Mouse (Mus musculus): Measurements from ENCODE around the gene Insig1.

The Insig1 gene

DNA sequence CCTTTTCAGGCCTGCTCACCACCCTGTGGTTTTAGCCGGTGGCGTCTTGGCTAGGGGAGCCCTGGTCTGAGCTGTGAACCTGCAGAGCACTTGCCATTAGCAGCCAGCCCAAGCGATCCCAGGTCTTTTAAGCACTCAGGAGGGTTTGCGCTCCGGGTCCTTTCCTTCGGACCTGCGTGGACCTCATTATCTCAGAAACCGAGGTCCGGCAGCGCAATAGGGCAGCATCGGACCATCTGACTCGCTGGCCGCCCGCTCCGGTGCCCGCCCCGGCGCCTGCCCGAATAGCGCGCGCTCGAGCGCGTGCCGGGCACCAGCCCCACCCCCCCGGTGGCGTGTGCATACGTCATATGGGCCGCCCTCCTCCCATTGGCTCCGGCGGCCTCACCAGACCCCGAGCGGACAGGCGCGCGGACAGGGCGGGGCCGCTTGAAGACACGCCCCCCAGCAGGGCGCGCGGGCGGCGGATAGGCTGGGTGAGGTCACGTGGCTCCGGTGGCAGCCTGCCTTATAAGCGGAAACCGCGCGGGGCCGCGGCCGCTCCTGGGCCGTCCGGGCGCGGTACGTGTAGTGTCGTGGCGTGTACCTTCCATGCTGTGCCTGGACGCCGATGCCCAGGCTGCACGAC, at the start of gene Insig1:
TSS of gene Insig1 (plus strand) at position 536 of the 628 bp plus-strand sequence.
- peak; percentile 98 for DNase-seq (ENCODE audit: low spot score in 2 of 2)

DNA sequence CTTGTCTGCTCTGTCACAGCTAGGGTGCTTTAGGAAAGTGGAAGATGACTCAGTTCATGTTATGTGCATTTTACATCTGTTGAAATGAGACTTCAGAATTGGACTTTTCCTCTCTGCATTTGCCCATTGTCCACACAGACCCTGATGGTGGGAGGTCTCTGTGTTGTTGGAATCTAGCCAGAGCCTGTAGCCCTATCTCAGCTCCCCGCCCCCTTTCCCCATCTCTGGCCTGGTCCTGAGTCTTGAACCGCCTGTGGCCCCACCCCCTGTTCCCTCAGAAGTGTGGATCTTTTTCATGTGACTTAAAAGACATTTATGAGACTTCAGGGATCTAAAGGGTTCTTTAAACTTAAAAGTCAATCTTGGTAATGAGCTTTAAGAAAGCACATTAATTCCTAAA, 47.7 kb upstream of the Insig1 start:
- DNase-seq (ENCODE audit: low spot score in 2 of 2): no peak

DNA sequence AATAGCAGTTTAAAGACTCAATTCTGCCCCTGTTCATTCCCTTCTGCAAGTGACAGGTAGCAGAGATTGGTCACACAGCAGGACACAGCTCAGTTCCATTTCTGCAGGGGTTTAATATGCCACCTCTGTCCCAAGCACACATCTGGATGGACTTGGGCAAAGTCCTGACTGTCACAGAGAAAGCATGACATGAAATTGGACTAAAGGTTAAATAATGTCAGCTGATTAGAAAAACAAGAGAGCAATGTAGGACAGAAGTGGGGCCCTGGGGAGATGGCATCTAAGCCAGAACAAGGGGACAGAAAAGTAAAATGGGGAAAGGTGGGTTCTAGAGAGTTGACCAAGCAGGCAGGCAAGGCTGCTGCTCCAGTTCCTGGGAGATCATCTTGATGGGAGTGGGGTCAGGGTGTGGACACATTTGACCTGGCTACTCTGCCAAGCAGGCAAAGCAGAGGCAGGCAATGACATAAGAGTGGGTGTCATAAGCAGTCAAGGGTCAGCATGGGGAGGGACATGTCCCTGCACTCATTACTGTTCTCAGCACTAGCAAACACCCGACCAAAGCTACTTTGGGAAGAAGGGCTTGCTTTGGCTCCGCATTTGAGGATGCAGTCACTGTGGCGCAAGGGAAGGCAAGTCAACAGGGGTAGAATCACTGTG, 39.5 kb upstream of the Insig1 start:
- DNase-seq (ENCODE audit: low spot score in 2 of 2): no peak

DNA sequence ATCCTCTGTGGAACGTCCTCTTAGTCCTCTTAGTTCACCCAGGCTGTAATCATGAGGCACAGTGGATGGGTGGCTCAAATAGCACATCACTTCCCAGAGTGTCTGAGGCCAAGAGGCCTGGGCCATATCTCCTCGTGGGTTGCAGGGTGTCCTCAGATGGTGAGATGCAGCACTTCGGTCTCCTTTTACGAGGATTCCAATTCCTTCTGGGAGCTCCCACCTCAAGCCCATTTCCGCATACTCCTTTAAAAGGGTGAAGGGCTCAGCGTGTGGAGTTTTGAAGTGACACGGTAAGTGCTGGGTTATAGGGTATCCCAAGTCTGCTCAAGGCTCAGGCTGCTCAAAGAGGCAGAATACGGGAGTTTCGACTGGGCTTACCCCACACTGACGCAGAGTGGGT, 38.3 kb upstream of the Insig1 start:
- no peak for DNase-seq (ENCODE audit: low spot score in 2 of 2)

DNA sequence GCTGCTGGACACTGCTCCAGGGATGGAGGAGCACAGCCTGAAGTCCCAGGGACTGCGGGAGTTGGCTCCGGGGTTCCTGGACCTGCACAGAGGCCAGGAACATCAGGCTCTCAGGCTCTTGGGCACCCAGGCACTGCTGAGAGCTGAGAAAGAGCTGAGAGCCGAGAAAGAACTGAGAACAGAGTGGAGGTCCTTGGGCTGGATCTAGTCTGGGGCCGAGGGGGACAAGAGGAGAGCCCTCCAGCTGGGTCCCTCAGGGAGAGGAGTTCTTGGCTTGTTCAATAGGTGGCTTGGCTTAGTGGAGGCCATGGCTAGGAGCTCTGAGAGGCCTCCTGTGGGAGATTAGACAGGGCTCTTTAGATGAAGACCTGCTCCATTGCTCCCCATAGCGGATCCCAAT, 37.9 kb upstream of the Insig1 start:
- no peak for DNase-seq (ENCODE audit: low spot score in 2 of 2)

DNA sequence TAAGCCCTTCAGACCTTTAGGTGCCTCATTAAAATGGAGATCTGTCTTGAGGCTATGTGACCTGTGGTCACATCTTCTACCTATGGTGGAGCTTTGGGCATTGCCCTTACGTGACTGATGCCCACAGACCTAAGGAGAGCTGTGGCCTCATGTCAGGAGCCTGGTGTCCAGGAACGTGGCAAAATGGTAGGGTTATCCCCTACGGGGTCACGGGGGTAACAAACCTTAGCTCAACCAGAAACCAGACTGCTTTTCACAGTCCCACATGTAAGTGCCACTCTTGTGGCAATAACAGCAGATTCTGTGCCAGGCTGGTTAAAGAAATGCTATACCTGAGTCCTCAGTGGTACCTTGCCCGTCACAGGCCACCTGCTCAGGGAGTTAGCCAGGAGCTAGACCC, 37.3 kb upstream of the Insig1 start:
- no peak for DNase-seq (ENCODE audit: low spot score in 2 of 2)

DNA sequence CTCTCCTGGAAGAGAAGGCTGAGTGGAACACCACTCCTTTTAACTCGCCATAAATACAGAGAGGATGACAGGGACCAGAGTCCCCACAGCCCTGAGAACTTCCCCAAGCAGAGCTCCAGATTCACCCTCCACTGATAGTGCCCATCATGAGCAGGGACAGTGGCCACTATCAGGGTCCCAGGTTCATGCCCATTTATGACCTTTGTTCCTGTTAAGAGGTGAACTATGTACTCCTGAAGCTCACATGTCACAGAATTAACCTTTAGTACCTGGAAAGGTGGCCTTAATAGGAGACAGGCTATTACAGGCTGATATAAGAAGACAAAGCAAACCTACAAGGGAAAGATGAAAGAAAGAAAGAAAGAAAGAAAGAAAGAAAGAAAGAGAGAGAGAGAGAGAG, 35.2 kb upstream of the Insig1 start:
- no peak for DNase-seq (ENCODE audit: low spot score in 2 of 2)

DNA sequence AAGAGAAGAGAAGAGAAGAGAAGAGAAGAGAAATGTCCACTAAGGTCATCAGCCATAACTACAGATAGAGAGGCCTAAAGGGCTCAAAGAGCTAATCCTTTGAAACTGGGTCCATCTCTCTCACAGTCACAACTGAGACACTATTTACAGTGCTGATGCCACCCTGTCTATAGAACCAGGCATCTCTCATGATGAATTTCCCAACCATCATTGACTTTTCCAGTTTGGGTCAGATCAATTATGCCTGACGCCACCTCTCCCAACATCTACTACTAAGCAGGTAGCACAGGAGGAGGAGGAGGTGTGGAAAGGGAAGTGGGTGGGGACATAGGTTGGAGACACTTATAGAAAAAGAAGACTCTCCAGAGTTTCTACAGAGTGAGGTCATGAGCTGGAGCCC, 34.6 kb upstream of the Insig1 start:
- no peak for DNase-seq (ENCODE audit: low spot score in 2 of 2)

DNA sequence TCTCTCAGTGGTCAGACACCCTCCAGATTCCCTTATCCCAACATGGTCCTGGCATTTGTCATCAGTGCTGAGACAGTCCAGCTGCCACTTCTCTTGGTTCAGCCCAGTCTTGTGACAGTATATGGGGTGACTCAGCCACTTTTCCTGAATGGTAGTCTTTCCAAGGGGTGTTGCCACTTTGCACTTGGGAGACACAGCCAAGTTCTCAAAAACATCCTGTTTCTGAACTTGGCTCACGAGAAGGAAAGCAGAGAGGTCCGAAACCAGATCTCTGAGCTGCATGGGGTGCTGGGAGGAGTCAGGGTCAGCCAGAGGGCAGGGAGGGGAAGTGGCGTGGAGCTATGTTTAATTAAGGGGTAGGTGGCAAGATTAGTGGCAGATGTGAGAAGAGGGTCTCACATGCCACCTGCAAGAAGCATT, 34.0 kb upstream of the Insig1 start:
- DNase-seq (ENCODE audit: low spot score in 2 of 2): peak; percentile 14 to 15

DNA sequence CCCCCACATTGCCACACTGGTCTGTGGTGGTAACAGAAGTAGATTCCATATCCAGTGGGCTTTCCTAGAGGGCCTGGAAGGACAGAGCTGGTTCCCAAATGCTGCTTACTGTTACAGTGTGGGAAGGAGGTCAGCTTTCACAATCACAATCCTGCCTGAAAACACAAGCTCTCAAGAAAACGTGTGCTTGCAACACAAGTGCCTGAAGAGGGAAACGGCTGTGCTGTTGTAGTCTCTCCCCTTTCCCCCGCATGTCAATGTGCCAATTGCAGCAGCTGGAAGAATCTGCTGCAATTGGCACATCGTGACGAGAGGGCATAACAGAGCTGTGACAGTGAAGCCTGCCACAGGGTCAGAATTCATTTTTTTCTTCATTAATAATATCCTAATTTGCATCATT, 33.5 kb upstream of the Insig1 start:
- DNase-seq (ENCODE audit: low spot score in 2 of 2): peak in 1 of 2 experiments; percentile 1

DNA sequence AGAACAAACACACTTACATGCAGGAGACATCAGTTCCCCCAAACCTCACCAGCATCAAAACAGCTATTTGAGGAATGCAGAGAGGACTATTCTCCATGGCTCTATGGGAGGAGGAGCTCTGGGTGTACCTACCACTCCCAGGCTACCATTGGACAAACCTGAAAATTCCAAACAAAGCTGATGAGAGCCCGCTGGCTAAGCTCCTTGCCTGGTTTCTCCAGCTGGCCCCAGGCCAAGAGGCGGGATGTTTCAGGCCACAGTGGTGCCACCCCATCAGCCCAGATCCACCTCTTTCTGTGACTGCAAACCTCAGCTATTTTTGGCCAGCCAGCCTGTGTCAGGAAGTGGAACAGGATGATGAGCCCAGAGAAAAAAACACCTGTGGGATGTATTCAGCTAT, 33.0 kb upstream of the Insig1 start:
- no peak for DNase-seq (ENCODE audit: low spot score in 2 of 2)

DNA sequence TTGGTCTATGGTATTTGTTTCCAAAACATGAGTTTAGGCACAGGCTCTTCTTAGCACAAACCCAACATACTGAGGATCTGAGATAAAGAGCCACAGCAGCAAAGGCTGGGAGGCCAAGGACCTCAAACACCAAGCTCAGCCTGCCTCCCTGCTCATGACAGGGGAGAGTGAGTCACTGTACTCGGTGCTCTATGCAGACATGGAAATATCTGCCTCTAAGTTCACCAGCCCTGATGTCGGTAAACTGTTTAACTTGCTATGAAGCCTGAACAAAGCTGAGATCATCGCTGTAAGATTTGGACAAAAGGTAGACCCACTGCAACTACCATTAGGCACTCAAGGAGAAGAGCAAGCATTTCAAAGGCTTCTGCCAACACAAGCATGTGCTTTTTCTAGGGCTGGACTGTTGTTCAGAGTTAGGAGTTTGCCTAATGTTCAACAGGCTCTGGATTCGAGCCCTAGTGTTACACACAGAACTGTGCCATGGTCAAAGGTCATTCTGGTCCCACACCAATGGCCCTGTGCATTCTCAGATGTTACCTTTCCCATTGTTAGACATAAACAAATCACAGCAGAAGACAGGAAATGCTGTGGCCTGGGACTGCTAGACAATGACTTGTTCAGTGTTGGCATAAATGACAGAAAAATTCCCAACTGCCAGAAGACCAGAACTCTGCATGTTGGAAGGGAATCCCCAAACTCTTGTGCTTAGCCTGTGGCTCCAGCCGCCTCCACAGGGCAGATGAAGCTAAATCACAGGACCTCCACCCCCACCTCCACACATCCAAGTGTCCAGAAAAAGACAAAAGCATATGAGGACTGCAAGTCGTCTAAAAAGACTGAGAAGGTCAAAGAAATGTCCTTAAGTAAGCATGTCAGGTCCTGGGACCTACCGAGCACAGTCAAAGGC, 31.2 kb upstream of the Insig1 start:
- no peak for DNase-seq (ENCODE audit: low spot score in 2 of 2)

DNA sequence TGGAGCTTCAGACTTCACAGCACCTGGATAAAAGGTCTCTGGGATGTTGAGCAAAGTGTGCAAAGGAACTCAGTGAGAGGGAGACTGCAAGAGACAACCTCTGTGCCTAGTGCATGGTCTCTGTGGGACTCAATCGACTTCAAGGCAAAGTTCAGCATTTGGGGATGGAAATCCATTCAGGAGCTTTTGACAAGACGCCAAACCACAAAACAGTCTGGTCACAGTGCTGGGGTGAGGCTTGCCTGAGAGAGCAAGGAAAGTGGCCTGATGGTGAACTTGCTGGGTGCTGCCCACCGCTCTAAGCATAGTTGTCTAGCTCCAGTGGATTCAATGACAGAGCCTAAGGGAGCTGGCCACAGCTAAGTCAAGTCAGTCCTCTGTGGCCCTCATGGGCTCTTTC, 30.4 kb upstream of the Insig1 start:
- no peak for DNase-seq (ENCODE audit: low spot score in 2 of 2)

DNA sequence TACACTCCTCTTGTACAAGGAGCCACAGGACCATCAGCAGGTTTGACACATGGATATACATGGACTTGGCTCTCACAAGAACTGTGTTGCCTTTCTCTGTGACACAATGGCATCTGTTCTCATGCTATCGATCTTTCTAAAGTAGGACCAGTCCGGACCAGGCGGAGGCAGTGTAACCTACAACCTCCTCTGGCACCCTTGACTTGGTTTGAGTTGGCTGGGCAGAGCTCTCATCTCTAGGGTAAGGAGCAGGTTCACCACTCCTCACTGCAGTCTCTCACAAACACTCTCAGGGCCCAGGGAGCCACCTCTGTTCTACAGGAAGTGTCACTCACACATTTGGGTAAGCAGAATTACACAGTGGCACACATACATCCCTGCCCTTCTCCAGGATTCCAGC, 29.1 kb upstream of the Insig1 start:
- DNase-seq (ENCODE audit: low spot score in 2 of 2): no peak

DNA sequence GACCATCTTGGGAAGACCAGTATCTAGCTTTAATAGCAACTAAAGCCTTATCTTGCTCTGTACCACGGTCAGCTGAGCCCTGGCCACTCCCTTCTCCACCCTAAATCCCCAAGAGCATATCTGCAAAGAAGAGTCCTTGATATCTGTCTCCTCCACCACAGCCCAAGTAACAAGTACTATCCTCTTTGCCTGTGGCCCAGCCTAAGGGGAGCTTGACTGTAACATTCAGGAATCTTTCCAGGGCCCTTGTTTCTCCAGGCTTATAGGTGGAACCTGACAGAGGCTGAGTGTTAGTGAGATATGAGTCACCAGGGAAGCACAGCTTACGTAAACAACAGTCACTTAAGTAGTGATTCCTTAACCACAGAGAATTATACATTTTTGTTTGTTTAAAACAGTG, 28.4 kb upstream of the Insig1 start:
- no peak for DNase-seq (ENCODE audit: low spot score in 2 of 2)

DNA sequence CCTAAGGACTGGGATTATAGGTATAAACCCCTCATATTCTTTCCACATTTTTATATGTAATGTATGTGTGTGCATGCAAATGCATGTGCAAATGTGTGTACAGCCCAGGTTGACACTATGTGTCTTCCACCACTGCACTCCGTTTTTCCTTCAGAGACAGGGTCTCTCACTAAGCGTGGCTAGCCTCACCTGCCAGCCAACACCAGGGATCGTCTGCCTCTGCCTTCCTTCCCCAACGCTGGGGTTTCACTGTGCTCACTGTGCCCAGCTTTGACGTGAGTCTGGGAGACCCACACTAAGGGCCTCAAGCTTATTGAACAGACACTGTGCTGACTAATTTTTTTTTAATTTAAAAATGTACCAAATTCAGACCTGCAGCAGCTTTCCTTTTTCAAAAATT, 27.8 kb upstream of the Insig1 start:
- DNase-seq (ENCODE audit: low spot score in 2 of 2): no peak

DNA sequence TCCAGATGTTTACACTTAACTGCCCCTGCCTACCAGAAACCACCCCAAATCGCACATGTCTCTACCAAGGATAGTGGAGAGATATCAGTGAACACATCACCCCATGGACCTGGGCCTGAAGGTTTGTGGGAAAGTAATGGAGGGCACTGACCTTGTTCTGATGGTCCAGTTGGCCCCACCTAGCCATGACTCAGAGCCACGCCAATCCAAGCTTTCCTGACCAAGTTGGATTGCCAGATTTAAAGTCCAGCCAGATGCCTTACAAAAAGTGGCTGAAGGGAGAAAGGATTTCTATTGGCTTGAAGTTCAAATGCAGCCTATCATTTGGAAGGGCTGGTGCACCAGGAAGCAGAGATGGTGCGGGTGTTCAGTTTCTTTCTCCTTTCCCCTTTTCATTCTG, 24.2 kb upstream of the Insig1 start:
- no peak for DNase-seq (ENCODE audit: low spot score in 2 of 2)

DNA sequence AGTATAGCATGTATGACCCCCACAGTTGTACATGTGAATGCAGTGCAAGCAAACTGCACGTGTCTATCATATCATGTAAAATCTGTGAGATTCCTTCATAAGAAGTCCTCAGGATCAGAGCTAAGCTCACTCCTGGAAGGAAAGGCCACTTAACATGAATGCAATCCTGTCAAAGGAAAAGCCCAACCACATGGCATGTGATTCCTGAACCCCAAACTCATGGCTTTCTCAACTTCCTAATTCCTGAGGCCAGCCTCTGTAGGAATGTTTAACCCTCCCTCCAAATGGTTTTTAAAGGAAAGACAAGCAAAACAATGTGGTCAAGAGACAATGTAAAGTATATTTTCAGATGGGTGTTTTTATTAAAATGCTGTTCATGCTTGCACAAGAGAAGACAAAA, 23.2 kb upstream of the Insig1 start:
- DNase-seq (ENCODE audit: low spot score in 2 of 2): no peak

DNA sequence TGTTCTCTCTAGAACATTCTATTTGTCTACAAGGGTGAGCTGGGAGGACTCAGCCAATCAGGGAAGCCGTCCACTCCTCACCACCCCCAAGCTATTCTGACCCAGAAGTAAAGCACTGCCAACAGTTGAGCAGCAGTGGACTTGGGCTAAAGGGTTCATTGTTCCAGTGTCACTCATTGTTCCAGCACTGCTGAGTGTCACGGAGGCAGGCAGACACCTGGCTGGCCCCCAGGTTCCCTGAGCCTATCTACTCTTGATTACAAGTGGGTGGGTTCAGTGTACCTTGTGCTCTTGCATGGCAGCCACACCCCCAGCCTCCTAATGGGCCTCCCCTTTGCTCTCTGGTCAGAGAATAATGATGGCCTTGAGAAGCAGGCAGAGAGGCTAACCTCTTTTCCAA, 15.7 kb upstream of the Insig1 start:
- no peak for DNase-seq (ENCODE audit: low spot score in 2 of 2)

DNA sequence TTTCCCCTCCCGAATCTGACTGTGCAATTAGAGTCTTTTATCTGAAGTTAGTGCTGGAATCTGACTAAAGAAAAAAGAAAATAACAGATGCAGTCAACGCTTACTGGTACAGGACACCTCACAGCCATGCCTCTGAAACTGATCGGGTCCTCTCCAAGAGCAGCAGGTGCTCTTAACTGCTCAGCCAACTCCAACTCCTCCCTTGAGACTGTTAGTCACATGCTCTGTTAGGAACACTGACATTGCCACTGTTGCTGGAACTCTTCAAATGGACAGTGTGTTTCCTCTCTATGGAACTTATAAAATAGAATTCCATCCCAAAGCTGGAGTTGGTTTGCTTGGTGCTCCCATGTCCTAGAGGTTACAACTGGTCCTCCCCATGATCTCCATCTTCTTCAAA, 14.3 kb upstream of the Insig1 start:
- no peak for DNase-seq (ENCODE audit: low spot score in 2 of 2)

DNA sequence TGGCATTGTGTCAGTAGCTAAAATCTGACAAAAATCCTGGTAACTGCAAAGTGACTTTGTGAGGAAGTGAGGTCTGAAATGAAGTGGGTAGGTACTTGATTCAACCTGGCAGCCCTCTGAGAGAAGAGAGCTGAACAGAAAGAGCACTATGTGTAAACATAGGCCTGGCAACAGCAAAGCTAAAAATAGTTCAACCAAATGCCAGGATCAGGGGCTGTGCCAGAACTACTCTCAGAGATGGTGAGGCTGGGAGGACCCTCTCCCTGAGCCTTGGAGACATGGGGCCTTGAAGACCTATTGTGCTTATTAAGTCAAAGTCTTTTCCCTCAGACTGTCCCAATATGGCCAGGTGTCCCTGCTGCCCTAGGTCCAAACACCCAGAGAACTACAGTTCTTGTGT, 10.7 kb upstream of the Insig1 start:
- no peak for DNase-seq (ENCODE audit: low spot score in 2 of 2)

DNA sequence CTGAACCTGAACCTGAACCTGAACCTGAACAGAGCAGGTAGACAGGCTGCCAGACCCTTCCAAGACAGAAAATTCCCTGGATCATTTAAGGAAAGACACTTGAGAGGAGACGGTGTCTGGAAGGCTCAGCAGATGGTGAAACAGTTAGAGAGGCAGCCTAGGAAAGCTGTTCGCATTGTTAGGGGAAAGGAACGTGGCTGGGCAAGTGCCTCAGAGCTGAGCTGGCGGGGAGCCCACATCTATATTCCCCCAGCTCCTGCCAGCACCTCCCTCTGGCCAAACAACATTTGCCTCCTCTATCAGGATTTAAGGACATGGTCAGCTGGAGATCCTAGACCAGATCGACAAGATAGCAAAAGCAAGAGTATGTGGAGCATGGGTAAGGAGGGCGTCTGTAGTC, 10.2 kb upstream of the Insig1 start:
- no peak for DNase-seq (ENCODE audit: low spot score in 2 of 2)
